Mouse (Mus musculus): ENCODE results near the gene Olfr1136. TPM values are rescaled to one million over a fixed set of nuclear protein-coding genes. Genes with fewer than 3 reads are reported as not detected.

The Olfr1136 gene
- polyA plus RNA-seq, 1 experiment, result not detected

DNA sequence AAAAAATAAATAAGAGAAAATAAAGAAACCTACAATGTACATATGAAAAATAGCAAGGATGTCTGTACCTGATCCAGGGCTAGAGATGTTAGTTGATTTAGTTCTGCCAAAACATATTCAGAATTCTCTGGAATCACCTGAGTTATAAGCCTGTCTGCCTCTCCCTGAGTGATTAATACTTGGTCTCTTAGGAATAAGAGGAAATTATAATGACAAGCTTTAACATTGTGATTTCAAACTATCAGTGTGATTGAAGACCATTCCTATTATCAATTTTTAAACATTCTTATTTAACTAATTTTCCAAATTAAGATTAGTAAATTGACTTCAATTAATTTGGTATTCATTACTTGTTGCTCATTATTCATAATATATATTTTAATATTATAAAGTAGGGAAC is 46.5 kb downstream of the Olfr1136 start, which contains the start of gene Olfr1133:
TSS of gene Olfr1133 (minus strand) at position 101 of the 400 bp plus-strand sequence.
- no peaks in the 10 kb centered on the region for H3K79me3 ChIP-seq (ENCODE audit: low read depth)
- no peak within 1 kb of the TSS for H3ac ChIP-seq (ENCODE audit: control insufficient read depth, insufficient read length, low read depth)
- H3K79me2 ChIP-seq (ENCODE audit: control insufficient read depth, insufficient read depth), result no peaks in the 10 kb centered on the region
- H3K36me3 ChIP-seq (ENCODE audit: control insufficient read depth, insufficient read depth), result no peaks in the 10 kb centered on the region
- no peaks in the 10 kb centered on the region for H3K27me3 ChIP-seq (ENCODE audit: control insufficient read depth, insufficient read depth, insufficient read length)
- H3K4me3 ChIP-seq (ENCODE audit: insufficient read depth, poor library complexity, severe bottlenecking), result no peak within 1 kb of the TSS
- no peak for TF ChIP-seq MAX (IDR thresholded peaks at IDR 0.05)
- no peak for TF ChIP-seq FOSL1 (IDR thresholded peaks at IDR 0.05; ENCODE audit: insufficient read depth, low read length, poor library complexity, severe bottlenecking)

Other genes starting within 250 kb of the Olfr1136 start
- gene Olfr1126, start 240.0 kb downstream of the Olfr1136 start, polyA plus RNA-seq (2012; fragmentation: generic; extraction: Trizol), result not detected
- gene Pramel7, start 196.9 kb downstream of the Olfr1136 start, polyA plus RNA-seq (2012; fragmentation: generic; extraction: Trizol), result not detected
- gene Pramel6, start 187.4 kb downstream of the Olfr1136 start, polyA plus RNA-seq (2012; fragmentation: generic; extraction: Trizol), result not detected
- gene Olfr153, start 162.2 kb downstream of the Olfr1136 start, polyA plus RNA-seq (2012; fragmentation: generic; extraction: Trizol), result not detected
- not detected for gene Olfr1128, start 148.4 kb downstream of the Olfr1136 start, polyA plus RNA-seq (2012; fragmentation: generic; extraction: Trizol)
- not detected for gene Olfr1129, start 120.0 kb downstream of the Olfr1136 start, polyA plus RNA-seq (2012; fragmentation: generic; extraction: Trizol)
- not detected for gene Olfr1130, start 87.7 kb downstream of the Olfr1136 start, polyA plus RNA-seq (2012; fragmentation: generic; extraction: Trizol)
- gene Olfr1131, start 66.8 kb downstream of the Olfr1136 start, polyA plus RNA-seq (2012; fragmentation: generic; extraction: Trizol), result not detected
- not detected for gene Olfr1132, start 56.4 kb downstream of the Olfr1136 start, polyA plus RNA-seq (2012; fragmentation: generic; extraction: Trizol)
- gene Olfr1133, start 46.6 kb downstream of the Olfr1136 start, polyA plus RNA-seq (2012; fragmentation: generic; extraction: Trizol), result not detected
- gene Olfr1134, start 35.5 kb downstream of the Olfr1136 start, polyA plus RNA-seq (2012; fragmentation: generic; extraction: Trizol), result not detected
- not detected for gene Olfr1135, start 20.3 kb downstream of the Olfr1136 start, polyA plus RNA-seq (2012; fragmentation: generic; extraction: Trizol)
- gene Olfr1137, start 19.2 kb upstream of the Olfr1136 start, polyA plus RNA-seq (2012; fragmentation: generic; extraction: Trizol), result not detected
- gene Olfr1138, start 46.0 kb upstream of the Olfr1136 start, polyA plus RNA-seq (2012; fragmentation: generic; extraction: Trizol), result not detected
- not detected for gene Olfr1140, start 49.8 kb upstream of the Olfr1136 start, polyA plus RNA-seq (2012; fragmentation: generic; extraction: Trizol)
- not detected for gene Olfr1141, start 60.0 kb upstream of the Olfr1136 start, polyA plus RNA-seq (2012; fragmentation: generic; extraction: Trizol)
- not detected for gene Olfr152, start 85.5 kb upstream of the Olfr1136 start, polyA plus RNA-seq (2012; fragmentation: generic; extraction: Trizol)
- gene Olfr1143, start 106.6 kb upstream of the Olfr1136 start, polyA plus RNA-seq (2012; fragmentation: generic; extraction: Trizol), result not detected
- gene Olfr1145, start 115.9 kb upstream of the Olfr1136 start, polyA plus RNA-seq (2012; fragmentation: generic; extraction: Trizol), result not detected
- not detected for gene Olfr1148, start 136.6 kb upstream of the Olfr1136 start, polyA plus RNA-seq (2012; fragmentation: generic; extraction: Trizol)
- not detected for gene Olfr1150-ps1, start 150.0 kb upstream of the Olfr1136 start, polyA plus RNA-seq (2012; fragmentation: generic; extraction: Trizol)
- not detected for gene Olfr1151, start 161.9 kb upstream of the Olfr1136 start, polyA plus RNA-seq (2012; fragmentation: generic; extraction: Trizol)
- not detected for gene Olfr1152, start 172.5 kb upstream of the Olfr1136 start, polyA plus RNA-seq (2012; fragmentation: generic; extraction: Trizol)
- not detected for gene Olfr1153, start 201.0 kb upstream of the Olfr1136 start, polyA plus RNA-seq (2012; fragmentation: generic; extraction: Trizol)
- gene Olfr1154, start 211.2 kb upstream of the Olfr1136 start, polyA plus RNA-seq (2012; fragmentation: generic; extraction: Trizol), result not detected

Data from C2C12 (cell line).